Mouse (Mus musculus): ENCODE data around the gene Chrd.

DNA sequence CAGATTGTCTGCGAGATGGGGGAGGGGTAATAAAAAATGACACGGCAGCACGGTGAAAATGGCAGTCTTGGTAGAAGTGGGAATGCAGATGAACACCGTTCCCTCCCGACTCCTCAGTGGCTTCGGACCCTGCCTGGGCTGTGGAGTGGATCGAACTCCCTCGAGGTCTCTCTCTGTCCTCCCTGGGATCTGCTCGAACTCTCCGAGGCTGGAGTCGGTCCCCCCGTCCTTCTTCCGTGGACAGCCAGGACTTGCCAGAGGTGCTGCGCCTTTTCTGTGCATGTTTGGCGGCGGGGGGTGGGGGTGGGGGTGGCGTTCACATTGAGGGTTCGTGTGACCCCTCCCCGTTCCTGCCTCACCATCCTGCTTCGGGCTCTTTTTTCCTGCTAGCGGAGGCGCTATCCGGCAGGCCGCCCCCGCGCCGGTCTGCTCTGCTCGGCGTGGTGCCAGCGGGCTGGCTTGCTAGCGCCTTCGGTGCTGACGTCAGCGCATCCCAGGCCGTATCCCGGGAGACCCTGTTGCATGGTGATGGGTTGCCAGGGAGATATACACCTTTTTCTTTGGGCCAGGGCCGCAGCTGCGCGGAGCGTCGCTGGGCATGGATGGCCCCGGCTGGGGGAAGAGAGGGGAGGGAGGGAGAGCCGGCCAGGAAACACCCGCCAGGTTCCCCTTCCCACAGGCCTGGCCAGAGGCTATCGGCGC, 37.2 kb upstream of the Chrd start:
- TF ChIP-seq CTCF (IDR thresholded peaks at IDR 0.05; ENCODE audit: control insufficient read depth, insufficient read depth, low read length): no peak
- no peak for TF ChIP-seq POLR2A (IDR thresholded peaks at IDR 0.05; ENCODE audit: borderline replicate concordance, control insufficient read depth, low read depth, low read length)
